Mouse (Mus musculus) liver, embryonic 14.5 days (tissue): ENCODE measurements at regions not wholly inside any gene's neighbourhood (a gene's known extent, or its start where the extent isn't known, plus 50 kb on each side); places are given as distances from the start of the nearest gene placed in this dataset.

Source experiments
- ATAC-seq: fragments of 200-750 bp; cut with Nextera tagmentation; 2 replicates; pipeline ENCODE4 v1.8.0; 2017; ENCODE audit warnings: moderate number of reproducible peaks, mild to moderate bottlenecking, moderate library complexity; ENCODE audit not compliant: insufficient read depth
- DNase-seq, 3 experiments: peaks; one replicate each; pipeline ENCODE4 v3.0.0-alpha.2; 2012 to 2013; ENCODE audit warnings: low read depth in 3 of 3, low spot score in 3 of 3
- H3K27ac ChIP-seq: fragments of 300-500 bp; sonication (generic); 2 replicates; pipeline ENCODE4 v1.5.1; 2014; ENCODE audit warnings: moderate library complexity, mild to moderate bottlenecking, control low read depth, inconsistent platforms
- H3K27me3 ChIP-seq: fragments of 300-500 bp; sonication (generic); 2 replicates; pipeline ENCODE4 v1.6.1; 2014; ENCODE audit warnings: mild to moderate bottlenecking, low read length, moderate library complexity; ENCODE audit not compliant: control insufficient read depth, insufficient read depth
- H3K36me3 ChIP-seq: fragments of 300-500 bp; sonication (generic); replicated peaks from 2 replicates; pipeline ENCODE4 v1.6.1; 2014; ENCODE audit warnings: low read depth; ENCODE audit not compliant: control insufficient read depth, insufficient read depth
- H3K4me1 ChIP-seq, 2 experiments: fragments of 200-500 bp in 1 of 2; fragments of 300-500 bp in 1 of 2; sonication (generic) in 1 of 2; replicated peaks; 2 replicates each; pipeline ENCODE4 v1.6.1; 2012 to 2014; ENCODE audit warnings: antibody characterized with exemption in 1 of 2, inconsistent platforms in 1 of 2, low read length in 1 of 2; ENCODE audit not compliant: control insufficient read depth in 2 of 2, insufficient read depth in 2 of 2
- H3K4me2 ChIP-seq: fragments of 300-500 bp; sonication (generic); 2 replicates; pipeline ENCODE4 v1.6.1; 2014; ENCODE audit warnings: low read depth, mild to moderate bottlenecking, control low read depth, moderate library complexity
- H3K4me3 ChIP-seq, 2 experiments: fragments of 200-500 bp in 1 of 2; fragments of 300-500 bp in 1 of 2; sonication (generic) in 1 of 2; 2 replicates each; pipeline ENCODE4 v1.5.1; 2012 to 2014; ENCODE audit warnings: low read depth in 2 of 2, low read length in 2 of 2, mild to moderate bottlenecking in 2 of 2, control low read depth in 1 of 2, inconsistent platforms in 1 of 2, moderate library complexity in 1 of 2; ENCODE audit not compliant: insufficient read depth in 1 of 2
- H3K9ac ChIP-seq: fragments of 300-500 bp; sonication (generic); replicated peaks from 2 replicates; pipeline ENCODE4 v1.6.1; 2014; ENCODE audit warnings: mild to moderate bottlenecking, control low read depth, moderate library complexity
- H3K9me3 ChIP-seq: fragments of 300-500 bp; sonication (generic); 2 replicates; pipeline ENCODE4 v1.6.1; 2016; ENCODE audit warnings: low read length, mixed read lengths; ENCODE audit not compliant: control insufficient read depth
- CTCF ChIP-seq: IDR thresholded peaks from 2 replicates; pipeline ENCODE4 v1.5.1; 2016; ENCODE audit warnings: antibody characterized with exemption, low read depth, control low read depth
- EP300 ChIP-seq: IDR thresholded peaks from 2 replicates; pipeline ENCODE4 v1.6.1; 2016; ENCODE audit warnings: antibody characterized with exemption, low read depth
- WGBS: fragments of 180-500 bp; shearing (Covaris S2); extraction: QIAGEN DNeasy Blood & Tissue Kit; methylation state at CpG from one replicate; pipeline ENCODE4 v1.1.7; 2014; ENCODE audit not compliant: insufficient replicate concordance; 5-methylcytosine and 5-hydroxymethylcytosine counted together

DNA sequence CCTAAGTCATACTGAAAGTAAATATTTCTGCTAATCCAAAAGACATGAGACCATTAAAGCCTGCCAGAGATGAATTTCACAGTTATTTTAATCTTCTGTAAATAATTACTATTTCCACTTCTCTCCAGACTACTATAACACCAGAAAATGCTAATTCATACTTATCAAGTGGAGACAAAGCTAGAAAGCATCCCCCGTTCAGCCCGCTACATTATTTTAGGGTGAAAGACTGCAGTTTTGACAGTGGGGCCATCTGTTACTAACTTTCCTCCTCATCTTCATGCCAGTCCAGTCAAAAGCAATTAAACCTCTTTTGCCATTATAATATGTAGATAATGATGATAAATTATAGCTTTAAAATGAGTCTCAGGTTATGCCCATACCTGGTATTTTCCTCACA lies 276.3 kb downstream of the Nedd1 start:
- TF ChIP-seq EP300 (no peak), CTCF (no peak)
- no peaks in the 10 kb centered on the region for H3K4me1 ChIP-seq
- DNase-seq (no peak), ATAC-seq (no peak)
- H3K4me3 ChIP-seq = no peak overlapping the region
- WGBS = 87% methylated on average over 2 of the region's 2 CpGs
- no peaks in the 10 kb centered on the region for H3K27me3 ChIP-seq
- no peak overlapping the region for H3K27ac ChIP-seq
- H3K9me3 ChIP-seq = no peaks in the 10 kb centered on the region
- H3K4me2 ChIP-seq = no peak overlapping the region
- H3K9ac ChIP-seq = no peak overlapping the region
- H3K36me3 ChIP-seq = no peaks in the 10 kb centered on the region

DNA sequence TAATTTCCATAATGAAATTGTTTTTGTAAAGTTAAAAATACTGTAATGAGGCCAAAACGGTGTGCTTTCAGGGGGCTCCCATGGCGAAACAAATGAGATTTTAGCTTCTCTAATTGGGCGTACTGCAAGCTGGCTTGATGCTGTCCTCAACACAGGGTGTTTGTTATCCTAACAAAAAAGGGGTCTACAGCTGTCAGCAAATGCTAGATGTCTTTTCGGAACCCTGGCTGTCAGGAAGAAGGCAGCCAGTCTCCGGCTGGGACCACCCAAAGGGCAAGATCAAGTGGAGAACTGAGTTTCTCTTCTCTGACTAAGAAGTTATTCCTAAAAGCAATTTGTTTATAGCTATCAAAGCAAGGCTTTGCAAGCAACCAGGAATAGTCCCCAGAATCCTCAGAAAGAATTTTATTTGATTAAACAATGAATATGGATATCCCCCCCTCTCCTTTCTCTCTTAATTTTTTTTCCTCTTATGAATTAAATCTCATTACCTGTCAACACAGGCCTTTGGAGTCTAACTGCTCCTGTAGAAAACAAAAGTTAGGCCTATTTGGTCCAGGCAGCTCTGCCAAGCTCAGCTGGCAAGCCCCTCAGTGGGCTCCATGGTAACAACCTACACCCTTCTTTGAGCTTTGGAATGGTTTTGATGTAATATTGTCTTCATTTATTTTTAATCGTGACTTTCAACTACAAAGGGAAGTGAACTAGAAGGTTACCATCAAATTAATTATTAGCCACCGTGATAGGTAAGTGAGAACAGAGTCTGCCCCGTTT lies 283.4 kb downstream of the Nedd1 start:
- Histone ChIP-seq H3K9ac (no peak overlapping the region), H3K27ac (no peak overlapping the region), H3K36me3 (no peaks in the 10 kb centered on the region), H3K4me1 (no peaks in the 10 kb centered on the region), H3K4me3 (no peak overlapping the region), H3K9me3 (no peaks in the 10 kb centered on the region), H3K4me2 (no peak overlapping the region), H3K27me3 (no peaks in the 10 kb centered on the region)
- ATAC-seq (no peak), DNase-seq (no peak)
- WGBS = 65% methylated on average over 8 of the region's 8 CpGs
- no peak for TF ChIP-seq EP300
- TF ChIP-seq CTCF = no peak

DNA sequence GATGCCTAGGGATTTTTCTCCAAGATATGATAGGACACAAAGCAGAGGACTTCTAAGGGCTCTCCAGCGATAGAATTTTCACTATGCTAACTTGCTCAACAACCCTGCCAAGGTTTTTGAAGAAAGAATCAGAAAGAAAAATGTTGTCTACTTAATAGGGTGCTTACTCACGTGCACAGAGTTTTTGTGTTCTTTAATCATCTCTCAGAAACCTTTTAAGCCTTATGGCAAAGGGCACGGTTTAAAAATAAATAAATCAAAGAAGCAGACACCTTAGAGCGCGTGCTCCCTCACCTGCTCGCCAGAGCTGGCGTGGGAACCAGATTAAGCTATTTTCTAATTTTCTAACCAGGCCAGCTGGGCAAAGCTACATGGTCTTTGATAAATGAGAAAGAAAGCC lies 293.0 kb downstream of the Nedd1 start:
- 63% methylated on average over 7 of the region's 7 CpGs for WGBS

DNA sequence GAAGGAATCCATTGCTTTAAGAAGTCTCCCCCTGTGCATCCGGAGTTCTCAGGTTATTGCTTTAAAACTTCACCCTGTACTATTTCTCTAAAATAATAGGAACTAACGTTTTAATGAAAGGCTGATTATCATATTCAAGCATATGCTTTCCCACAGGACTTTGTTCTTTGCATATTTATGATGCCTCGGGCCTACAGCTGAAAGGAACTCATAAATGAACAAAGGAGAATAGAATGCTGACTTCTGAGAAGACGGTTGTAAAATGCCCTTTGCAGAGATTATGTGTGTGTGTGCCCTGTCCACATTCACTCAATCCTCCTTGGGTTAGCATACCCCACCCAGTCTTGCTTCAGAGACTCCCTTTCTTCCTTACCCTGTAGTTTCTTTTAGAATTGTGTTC lies 294.2 kb downstream of the Nedd1 start:
- 40% methylated on average over 4 of the region's 4 CpGs for WGBS
- Histone ChIP-seq H3K27ac (no peak overlapping the region), H3K4me2 (no peak overlapping the region), H3K9ac (no peak overlapping the region), H3K36me3 (no peaks in the 10 kb centered on the region), H3K4me1 (no peaks in the 10 kb centered on the region), H3K27me3 (no peaks in the 10 kb centered on the region), H3K4me3 (no peak overlapping the region), H3K9me3 (no peaks in the 10 kb centered on the region)
- DNase-seq = no peak
- TF ChIP-seq EP300 (no peak), CTCF (no peak)
- no peak for ATAC-seq

More for the DNA sequence above, 293.0 kb downstream of the Nedd1 start:
- no peak overlapping the region for H3K9ac ChIP-seq
- no peaks in the 10 kb centered on the region for H3K27me3 ChIP-seq
- no peak for TF ChIP-seq EP300
- TF ChIP-seq CTCF = no peak
- ATAC-seq = no peak
- no peak for DNase-seq
- H3K9me3 ChIP-seq = no peaks in the 10 kb centered on the region
- no peak overlapping the region for H3K4me3 ChIP-seq
- H3K4me1 ChIP-seq = no peaks in the 10 kb centered on the region
- no peak overlapping the region for H3K27ac ChIP-seq
- no peaks in the 10 kb centered on the region for H3K36me3 ChIP-seq
- no peak overlapping the region for H3K4me2 ChIP-seq

DNA sequence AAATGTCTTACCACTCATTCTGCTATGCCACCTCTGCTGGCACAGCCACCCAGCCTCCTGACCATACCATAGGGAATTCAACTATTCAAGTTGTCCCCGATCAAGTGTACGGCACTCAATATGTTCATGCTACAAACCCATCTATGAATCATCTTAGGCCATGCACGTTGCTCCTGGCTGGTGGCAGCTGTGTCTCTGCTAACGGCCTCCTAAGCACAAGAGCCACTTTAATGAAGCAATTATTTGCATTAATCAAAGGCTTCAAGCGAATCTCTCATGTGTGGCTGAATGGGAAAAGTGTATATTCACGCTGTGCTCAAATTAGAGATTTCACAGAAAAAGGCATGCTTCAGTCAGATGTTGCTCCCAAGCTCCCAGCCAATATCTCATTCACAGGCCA lies 295.8 kb downstream of the Nedd1 start:
- no peaks in the 10 kb centered on the region for H3K27me3 ChIP-seq
- ATAC-seq = no peak
- no peak overlapping the region for H3K9ac ChIP-seq
- no peaks in the 10 kb centered on the region for H3K36me3 ChIP-seq
- TF ChIP-seq CTCF (no peak), EP300 (no peak)
- no peak for DNase-seq
- no peak overlapping the region for H3K4me3 ChIP-seq
- H3K4me2 ChIP-seq = no peak overlapping the region
- H3K4me1 ChIP-seq = no peaks in the 10 kb centered on the region
- H3K9me3 ChIP-seq = no peaks in the 10 kb centered on the region
- H3K27ac ChIP-seq = no peak overlapping the region
- 55% methylated on average over 6 of the region's 6 CpGs for WGBS
